Mouse (Mus musculus): ENCODE measurements around the gene Rab23. TPM values are rescaled to one million over a fixed set of nuclear protein-coding genes. Genes with fewer than 3 reads are reported as not detected.

Rab23 gene
- polyA plus RNA-seq, 1 experiment from 2014 or later, result 23.8 TPM

GRCm38 (mm10) chr1:33771621-33772020 lies 51.9 kb downstream of the Rab23 start:
- no peak overlapping the region for H3K27ac ChIP-seq
- WGBS, result 92% methylated on average over 10 of the region's 10 CpGs
- H3K9ac ChIP-seq, result no peak overlapping the region
- ATAC-seq (ENCODE audit: borderline replicate concordance, extremely low read depth, low FRiP score, low TSS enrichment), result no peak
- no peaks in the 10 kb centered on the region for H3K9me3 ChIP-seq
- no peaks in the 10 kb centered on the region for H3K27me3 ChIP-seq
- H3K36me3 ChIP-seq, result peaks cover 40% of the 10 kb centered on the region
- 0 out of 2 replicates have a peak, but pooled peaks cover 3% of the 10 kb centered on the region for H3K4me1 ChIP-seq
- H3K4me3 ChIP-seq, result no peak overlapping the region
- H3K4me2 ChIP-seq, result no peak overlapping the region

GRCm38 (mm10) chr1:33772106-33772505 lies 52.4 kb downstream of the Rab23 start:
- Histone ChIP-seq H3K27ac (no peak overlapping the region), H3K9me3 (no peaks in the 10 kb centered on the region), H3K36me3 (peaks cover 40% of the 10 kb centered on the region), H3K4me2 (no peak overlapping the region), H3K4me3 (no peak overlapping the region), H3K27me3 (no peaks in the 10 kb centered on the region), H3K4me1 (0 out of 2 replicates have a peak, but pooled peaks cover 2% of the 10 kb centered on the region), H3K9ac (no peak overlapping the region)
- WGBS, result 91% methylated on average over 9 of the region's 9 CpGs
- no peak for ATAC-seq (ENCODE audit: borderline replicate concordance, extremely low read depth, low FRiP score, low TSS enrichment)

- WGBS, result 85% methylated on average over 14 of the region's 14 CpGs
Measured at GRCm38 (mm10) chr1:33776175-33776611, 56.5 kb downstream of the Rab23 start.

GRCm38 (mm10) chr1:33784561-33784960 lies 64.9 kb downstream of the Rab23 start:
- Histone ChIP-seq H3K36me3 (peaks cover 8% of the 10 kb centered on the region; the same call in 1 of the 2 replicates), H3K4me2 (no peak overlapping the region), H3K27me3 (no peaks in the 10 kb centered on the region), H3K27ac (no peak overlapping the region), H3K4me3 (no peak overlapping the region), H3K4me1 (0 out of 2 replicates have a peak, but pooled peaks cover 11% of the 10 kb centered on the region), H3K9ac (no peak overlapping the region), H3K9me3 (no peaks in the 10 kb centered on the region)
- 92% methylated on average over 5 of the region's 5 CpGs for WGBS
- ATAC-seq (ENCODE audit: borderline replicate concordance, extremely low read depth, low FRiP score, low TSS enrichment), result no peak

More at GRCm38 (mm10) chr1:33776175-33776611, 56.5 kb downstream of the Rab23 start:
- H3K4me2 ChIP-seq, result no peak overlapping the region
- no peak overlapping the region for H3K4me3 ChIP-seq
- no peaks in the 10 kb centered on the region for H3K27me3 ChIP-seq
- no peak for ATAC-seq (ENCODE audit: borderline replicate concordance, extremely low read depth, low FRiP score, low TSS enrichment)
- H3K9me3 ChIP-seq, result no peaks in the 10 kb centered on the region
- H3K27ac ChIP-seq, result no peak overlapping the region
- peaks cover 24% of the 10 kb centered on the region for H3K36me3 ChIP-seq
- H3K4me1 ChIP-seq, result no peaks in the 10 kb centered on the region
- H3K9ac ChIP-seq, result no peak overlapping the region

- Histone ChIP-seq H3K9me3 (no peaks in the 10 kb centered on the region), H3K36me3 (peaks cover 8% of the 10 kb centered on the region; the same call in 1 of the 2 replicates), H3K4me3 (no peak overlapping the region), H3K27ac (peak overlapping the region; percentile 53; the same call in 1 of the 2 replicates), H3K4me1 (0 out of 2 replicates have a peak, but pooled peaks cover 14% of the 10 kb centered on the region), H3K4me2 (no peak overlapping the region), H3K27me3 (no peaks in the 10 kb centered on the region), H3K9ac (no peak overlapping the region)
- 68% methylated on average over 5 of the region's 5 CpGs for WGBS
- no peak for ATAC-seq (ENCODE audit: borderline replicate concordance, extremely low read depth, low FRiP score, low TSS enrichment)
Measured at GRCm38 (mm10) chr1:33788072-33788471, 68.4 kb downstream of the Rab23 start.

- Histone ChIP-seq H3K4me1 (0 out of 2 replicates have a peak, but pooled peaks cover 14% of the 10 kb centered on the region), H3K27me3 (no peaks in the 10 kb centered on the region), H3K9me3 (no peaks in the 10 kb centered on the region), H3K36me3 (peaks cover 6% of the 10 kb centered on the region; the same call in 1 of the 2 replicates), H3K27ac (peak overlapping the region; percentile 53), H3K9ac (no peak overlapping the region), H3K4me3 (no peak overlapping the region), H3K4me2 (no peak overlapping the region)
- peak; percentile 73; the same call in 1 of the 2 replicates for ATAC-seq (ENCODE audit: borderline replicate concordance, extremely low read depth, low FRiP score, low TSS enrichment)
- WGBS, result 20% methylated on average over 3 of the region's 3 CpGs
Measured at GRCm38 (mm10) chr1:33788493-33788892, 68.8 kb downstream of the Rab23 start.

Other genes starting within 250 kb of the Rab23 start
- 39.9 and 45.1 TPM in 2 replicates for gene Prim2, start 50.1 kb upstream of the Rab23 start, polyA plus RNA-seq (2015; fragmentation: Nextera tagmentation; extraction: Ambion mirVana)
- gene Bag2, start 37.9 kb downstream of the Rab23 start, polyA plus RNA-seq (2015; fragmentation: Nextera tagmentation; extraction: Ambion mirVana), result 42.7 and 42.9 TPM in 2 replicates
- gene Zfp451, start 94.7 kb downstream of the Rab23 start, polyA plus RNA-seq (2015; fragmentation: Nextera tagmentation; extraction: Ambion mirVana), result 23.0 and 23.8 TPM in 2 replicates
- gene Bend6, start 187.9 kb downstream of the Rab23 start, polyA plus RNA-seq (2015; fragmentation: Nextera tagmentation; extraction: Ambion mirVana), result 0.55 and 0.62 TPM in 2 replicates
- gene Dst, start 188.3 kb downstream of the Rab23 start, polyA plus RNA-seq (2015; fragmentation: Nextera tagmentation; extraction: Ambion mirVana), result 13.2 and 15.2 TPM in 2 replicates

Measured in lung, embryonic 15.5 days (tissue).